In the genomic region with DNA sequence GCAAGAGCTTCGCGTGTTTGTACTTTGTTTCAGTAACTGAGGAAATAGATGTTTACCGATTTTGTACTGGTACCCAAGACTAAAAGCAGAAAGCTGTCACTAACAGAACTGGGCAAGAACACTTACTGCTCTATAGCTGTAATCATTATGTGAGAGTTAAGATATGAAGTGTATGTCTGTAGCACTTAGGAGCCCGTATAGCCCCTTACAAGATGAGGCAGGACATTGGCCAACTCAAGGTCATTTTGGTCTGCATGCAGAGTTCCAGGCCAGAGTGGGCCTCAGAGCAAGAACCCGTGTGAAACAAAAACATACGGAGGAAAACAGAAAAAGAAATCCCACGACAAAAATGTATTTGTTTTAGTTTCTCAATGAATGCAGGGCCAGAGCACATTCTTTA, we compare ENCODE assay signal across 8 mouse cellular contexts. TPM values are rescaled to one million over a fixed set of nuclear protein-coding genes. Genes with fewer than 3 reads are reported as not detected.
DNase-seq lines count a peak whose midpoint lies in the region; ATAC-seq and TF ChIP-seq lines count a peak whose summit lies in the region.

No protein-coding gene starts in this region.

- peak; percentile 53 for DNase-seq in liver, adult 2 months (ENCODE audit: extremely low read depth, low read depth, low spot score)
- no peak for DNase-seq in liver
- DNase-seq in layer of hippocampus, adult 11-12 months (ENCODE audit: low spot score) = no peak
- DNase-seq in adrenal gland, postnatal 14 days = no peak
- DNase-seq in ovary, postnatal 36 days (ENCODE audit: low spot score) = no peak

- H3K9me3 ChIP-seq in embryonic facial prominence, embryonic 12.5 days = no peaks in the 10 kb centered on the region
- no peaks in the 10 kb centered on the region for H3K9me3 ChIP-seq in intestine, embryonic 16.5 days (ENCODE audit: control insufficient read depth, low read length)

- H3K4me2 ChIP-seq in embryonic facial prominence, embryonic 12.5 days (replicated peaks) = peak overlapping the region; percentile 85
- H3K4me2 ChIP-seq in intestine, embryonic 16.5 days (ENCODE audit: low read depth, low read length) = peak overlapping the region; percentile 85

- peak overlapping the region; percentile 54; the same call in 1 of the 2 replicates for H3K4me3 ChIP-seq in liver, adult 2 months (ENCODE audit: insufficient read depth, low read depth, low read length)
- H3K4me3 ChIP-seq in embryonic facial prominence, embryonic 12.5 days = peak overlapping the region; percentile 85
- H3K4me3 ChIP-seq in intestine, embryonic 16.5 days (ENCODE audit: low read length) = peak overlapping the region; percentile 95
- H3K4me3 ChIP-seq in olfactory bulb, adult 2 months (ENCODE audit: insufficient read depth, low read depth, low read length) = peak overlapping the region; percentile 21; the same call in 1 of the 2 replicates

- H3K4me1 ChIP-seq in liver, adult 2 months (ENCODE audit: control insufficient read depth, insufficient read depth, low read length) = peaks cover 5% of the 10 kb centered on the region; the same call in 1 of the 2 replicates
- peaks cover 14% of the 10 kb centered on the region for H3K4me1 ChIP-seq in embryonic facial prominence, embryonic 12.5 days
- H3K4me1 ChIP-seq in intestine, embryonic 16.5 days (ENCODE audit: control insufficient read depth, insufficient read depth, low read length) = peaks cover 15% of the 10 kb centered on the region
- H3K4me1 ChIP-seq in olfactory bulb, adult 2 months (ENCODE audit: control insufficient read depth, insufficient read depth, low read length) = peaks cover 7% of the 10 kb centered on the region

- H3K36me3 ChIP-seq in liver, adult 2 months (ENCODE audit: control insufficient read depth, insufficient read depth, low read length) = no peaks in the 10 kb centered on the region
- H3K36me3 ChIP-seq in embryonic facial prominence, embryonic 12.5 days = 0 out of 2 replicates have a peak, but pooled peaks cover 2% of the 10 kb centered on the region
- no peaks in the 10 kb centered on the region; the same call in 1 of the 2 replicates for H3K36me3 ChIP-seq in intestine, embryonic 16.5 days (ENCODE audit: control insufficient read depth, insufficient read depth, low read length)

- TF ChIP-seq POLR2A in liver, adult 2 months (IDR thresholded peaks at IDR 0.05; ENCODE audit: extremely low read depth, insufficient read depth, low read length) = no peak
- no peak for TF ChIP-seq POLR2A in olfactory bulb, adult 2 months (IDR thresholded peaks at IDR 0.05; ENCODE audit: insufficient read depth, low read depth, low read length)

- no peaks in the 10 kb centered on the region; the same call in 1 of the 2 replicates for H3K79me2 ChIP-seq in liver, adult 2 months (ENCODE audit: control insufficient read depth, insufficient read depth, low read length)

- H3K27ac ChIP-seq in liver, adult 2 months (replicated peaks; ENCODE audit: insufficient read depth, low read depth, low read length) = 0 out of 2 replicates have a peak overlapping the region, but pooled peaks have one; percentile 29
- H3K27ac ChIP-seq in embryonic facial prominence, embryonic 12.5 days = 0 out of 2 replicates have a peak overlapping the region, but pooled peaks have one; percentile 91
- H3K27ac ChIP-seq in intestine, embryonic 16.5 days (ENCODE audit: low read length) = peak overlapping the region; percentile 61
- H3K27ac ChIP-seq in olfactory bulb, adult 2 months (ENCODE audit: insufficient read depth, low read depth, low read length) = no peak overlapping the region

- no peak for TF ChIP-seq CTCF in liver, adult 2 months (IDR thresholded peaks at IDR 0.05; ENCODE audit: low read depth, low read length)
- no peak for TF ChIP-seq CTCF in olfactory bulb, adult 2 months (IDR thresholded peaks at IDR 0.05; ENCODE audit: insufficient read depth, low read depth, low read length)

- no peaks in the 10 kb centered on the region for H3K27me3 ChIP-seq in liver, adult 2 months (ENCODE audit: control insufficient read depth, insufficient read depth, low read length)
- H3K27me3 ChIP-seq in embryonic facial prominence, embryonic 12.5 days = no peaks in the 10 kb centered on the region
- H3K27me3 ChIP-seq in intestine, embryonic 16.5 days (replicated peaks; ENCODE audit: control insufficient read depth, insufficient read depth, low read length) = no peaks in the 10 kb centered on the region

- WGBS in liver, adult 2 months = 14% methylated on average over 7 of the region's 7 CpGs
- WGBS in embryonic facial prominence, embryonic 12.5 days = 40% methylated on average over 7 of the region's 7 CpGs
- WGBS in intestine, embryonic 16.5 days = 36% methylated on average over 7 of the region's 7 CpGs
- 18% methylated on average over 7 of the region's 7 CpGs for WGBS in olfactory bulb, adult 2 months

- ATAC-seq in embryonic facial prominence, embryonic 12.5 days (ENCODE audit: insufficient number of reproducible peaks, insufficient read depth, low FRiP score, low TSS enrichment) = no peak
- no peak for ATAC-seq in intestine, embryonic 16.5 days

- H3K9ac ChIP-seq in liver, adult 2 months (ENCODE audit: low read depth, low read length) = no peak overlapping the region
- H3K9ac ChIP-seq in embryonic facial prominence, embryonic 12.5 days = peak overlapping the region; percentile 93; the same call in 1 of the 2 replicates
- no peak overlapping the region for H3K9ac ChIP-seq in intestine, embryonic 16.5 days (ENCODE audit: low read depth, low read length)

RNA-seq across cellular contexts. Expression of a gene that starts 0.8 kb away (rescaled TPM):
- total RNA-seq in liver, adult 2 months (2014; rRNA removed) = 3.4 and 3.8 TPM in 2 replicates
- 0.65 and 0.70 TPM in 2 replicates for polyA plus RNA-seq in liver, adult 2 months (2012; rRNA removed)
- polyA plus RNA-seq in embryonic facial prominence, embryonic 12.5 days (2016; fragmentation: Nextera tagmentation; extraction: Ambion mirVana) = 14.2 and 16.5 TPM in 2 replicates
- 4.2 and 4.4 TPM in 2 replicates for polyA plus RNA-seq in intestine, embryonic 16.5 days (2015; fragmentation: Nextera tagmentation; extraction: Ambion mirVana)
- polyA plus RNA-seq in olfactory bulb, adult 2 months (2012; ENCODE audit: insufficient read depth, insufficient read length, low replicate concordance, missing spikeins) = not detected in 2 replicates
- 11.6 and 13.4 TPM in 2 replicates for total RNA-seq in adrenal gland, postnatal 14 days (2021)

RNA-seq across cellular contexts. Expression of a gene that starts 0.8 kb away (rescaled TPM):
- 30.6 and 41.1 TPM in 2 replicates for total RNA-seq in liver, adult 2 months (2014; rRNA removed)
- 20.6 and 25.2 TPM in 2 replicates for polyA plus RNA-seq in liver, adult 2 months (2012; rRNA removed)
- polyA plus RNA-seq in embryonic facial prominence, embryonic 12.5 days (2016; fragmentation: Nextera tagmentation; extraction: Ambion mirVana) = 505 and 538 TPM in 2 replicates
- 262 and 301 TPM in 2 replicates for polyA plus RNA-seq in intestine, embryonic 16.5 days (2015; fragmentation: Nextera tagmentation; extraction: Ambion mirVana)
- polyA plus RNA-seq in olfactory bulb, adult 2 months (2012; ENCODE audit: insufficient read depth, insufficient read length, low replicate concordance, missing spikeins) = 832 TPM in 1 of 2 replicates, not detected in the other
- total RNA-seq in adrenal gland, postnatal 14 days (2021) = 107 and 111 TPM in 2 replicates

RNA-seq across cellular contexts. Expression of a gene that starts 38.5 kb away (rescaled TPM):
- 26.5 and 26.7 TPM in 2 replicates for total RNA-seq in liver, adult 2 months (2014; rRNA removed)
- polyA plus RNA-seq in liver, adult 2 months (2012; rRNA removed) = 2.5 and 3.8 TPM in 2 replicates
- 77.0 and 84.7 TPM in 2 replicates for polyA plus RNA-seq in embryonic facial prominence, embryonic 12.5 days (2016; fragmentation: Nextera tagmentation; extraction: Ambion mirVana)
- 33.4 and 37.5 TPM in 2 replicates for polyA plus RNA-seq in intestine, embryonic 16.5 days (2015; fragmentation: Nextera tagmentation; extraction: Ambion mirVana)
- not detected in 2 replicates for polyA plus RNA-seq in olfactory bulb, adult 2 months (2012; ENCODE audit: insufficient read depth, insufficient read length, low replicate concordance, missing spikeins)
- total RNA-seq in adrenal gland, postnatal 14 days (2021) = 33.0 and 40.5 TPM in 2 replicates

Comparison
In these comparisons a context has a peak if more than half of its experiments do, and no peak if none do; other contexts are left out.
1. H3K4me3 ChIP-seq: peak in every context shown above with its lines; median percentile 95 in intestine, embryonic 16.5 days; 85 in embryonic facial prominence, embryonic 12.5 days; 54 in liver, adult 2 months; 21 in olfactory bulb, adult 2 months.
2. RNA of a gene that starts 0.8 kb away (polyA plus RNA-seq): 505 to 538 TPM in embryonic facial prominence, embryonic 12.5 days, 262 to 301 TPM in intestine, embryonic 16.5 days and 832 TPM in olfactory bulb, adult 2 months; 20.6 to 25.2 TPM in liver, adult 2 months; every median in the first group is over 10 times any median in the second.